Mouse (Mus musculus): ENCODE results near the gene Fbxw9.

DNA sequence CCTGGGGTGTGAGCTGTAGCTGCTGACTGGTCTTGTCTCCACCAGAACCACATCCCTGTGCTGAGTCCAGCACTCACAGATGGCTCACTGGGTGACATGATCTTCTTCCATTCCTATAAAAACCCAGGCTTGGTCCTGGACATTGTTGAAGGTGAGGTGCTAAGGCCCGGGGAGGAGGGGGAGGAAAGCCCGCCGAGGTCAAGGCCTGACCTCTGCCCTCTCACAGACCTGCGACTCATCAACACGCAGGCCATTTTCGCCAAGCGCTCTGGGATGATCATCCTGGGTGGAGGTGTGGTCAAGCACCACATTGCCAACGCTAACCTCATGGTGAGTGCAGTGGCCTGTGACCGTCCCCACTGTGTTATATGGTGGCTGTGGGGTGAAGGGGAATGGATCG is 14.3 kb downstream of the Fbxw9 start:
- TF ChIP-seq EP300 (IDR thresholded peaks at IDR 0.05; ENCODE audit: low read depth in 1 of 2, low read length in 2 of 2) (no peak), TAL1 (IDR thresholded peaks at IDR 0.05; ENCODE audit: low read length) (no peak), HCFC1 (IDR thresholded peaks at IDR 0.05; ENCODE audit: low read depth, low read length) (no peak), GATA1 (IDR thresholded peaks at IDR 0.05; ENCODE audit: low read depth, low read length) (no peak), NRF1 (IDR thresholded peaks at IDR 0.05; ENCODE audit: insufficient read depth, low read depth, low read length, poor library complexity, severe bottlenecking) (no peak)
